ENCODE assay signal across 8 mouse cellular contexts in genomic region chr3:145729531-145729930, GRCm38 (mm10). TPM values are rescaled to one million over a fixed set of nuclear protein-coding genes. Genes with fewer than 3 reads are reported as not detected.
DNase-seq lines count a peak whose midpoint lies in the region; ATAC-seq and TF ChIP-seq lines count a peak whose summit lies in the region.

No protein-coding gene starts in this region.

- TF ChIP-seq CTCF in cerebellum, adult 2 months (IDR thresholded peaks at IDR 0.05; ENCODE audit: borderline replicate concordance, insufficient read depth, low read depth, low read length) = peak; percentile 35

- no peak overlapping the region for H3K27ac ChIP-seq in cerebellum, adult 2 months (ENCODE audit: insufficient read depth, low read length)

- H3K4me1 ChIP-seq in cerebellum, adult 2 months (ENCODE audit: control insufficient read depth, insufficient read depth, low read length) = no peaks in the 10 kb centered on the region

- TF ChIP-seq POLR2A in cerebellum, adult 2 months (IDR thresholded peaks at IDR 0.05; ENCODE audit: borderline replicate concordance, insufficient read depth, low read length) = no peak

- peak in 1 of 2 experiments; percentile 6 for DNase-seq in cerebellum, adult 2 months
- no peak for DNase-seq in cerebellum, postnatal 36 days
- peak; percentile 10 for DNase-seq in 416B (ENCODE audit: low read depth)
- DNase-seq in gastrocnemius, adult 18-20 months (ENCODE audit: low spot score) = peak; percentile 61
- peak; percentile 20 to 57 for DNase-seq in kidney, adult 8-10 months
- peak; percentile 46 to 55 for DNase-seq in lung, postnatal 4 days
- DNase-seq in right cerebral cortex, postnatal 4 days = no peak

- H3K4me3 ChIP-seq in cerebellum, adult 2 months (replicated peaks; ENCODE audit: insufficient read depth, low read depth, low read length) = no peak overlapping the region

- ATAC-seq in frontal cortex, adult (ENCODE audit: low TSS enrichment) = no peak

- no peaks in the 10 kb centered on the region; the same call in 1 of the 2 replicates for H3K27me3 ChIP-seq in cerebellum, adult 2 months (ENCODE audit: control insufficient read depth, insufficient read depth, low read length)

- WGBS in cerebellum, adult 2 months = 56% methylated on average over 4 of the region's 4 CpGs

RNA-seq across cellular contexts. Expression of gene Ddah1, which starts 28.9 kb away (rescaled TPM):
- polyA plus RNA-seq in cerebellum, adult 2 months (2012; rRNA removed) = 69.3 and 70.3 TPM in 2 replicates
- total RNA-seq in gastrocnemius, adult 18-20 months (2021) = 1 to 10 TPM; 2.7 to 4.4 TPM

Comparison
In these comparisons a context has a peak if more than half of its experiments do, and no peak if none do; other contexts are left out.
1. DNase-seq: peak in 416B (single experiment), gastrocnemius, adult 18-20 months (single experiment), kidney, adult 8-10 months (2 of 2) and lung, postnatal 4 days (2 of 2); none in cerebellum, postnatal 36 days (0 of 2) and right cerebral cortex, postnatal 4 days (single experiment).